Mouse (Mus musculus) Muller cell, postnatal 12 days (primary cell): ENCODE measurements at regions not wholly inside any gene's neighbourhood (a gene's known extent, or its start where the extent isn't known, plus 50 kb on each side); places are given as distances from the start of the nearest gene placed in this dataset.
A peak's percentile ranks its signal among the peaks of the same experiment; 100 is the strongest.
"Not testable (repeated sequence)": the region's sequence is repeated elsewhere in the genome, so short reads cannot be mapped to it uniquely, and the experiment has no call there.

ENCODE experiments used
- DNase-seq: peaks from one replicate; pipeline ENCODE4 v3.0.0-alpha.2; 2015; ENCODE audit errors: inconsistent ontology term

DNA sequence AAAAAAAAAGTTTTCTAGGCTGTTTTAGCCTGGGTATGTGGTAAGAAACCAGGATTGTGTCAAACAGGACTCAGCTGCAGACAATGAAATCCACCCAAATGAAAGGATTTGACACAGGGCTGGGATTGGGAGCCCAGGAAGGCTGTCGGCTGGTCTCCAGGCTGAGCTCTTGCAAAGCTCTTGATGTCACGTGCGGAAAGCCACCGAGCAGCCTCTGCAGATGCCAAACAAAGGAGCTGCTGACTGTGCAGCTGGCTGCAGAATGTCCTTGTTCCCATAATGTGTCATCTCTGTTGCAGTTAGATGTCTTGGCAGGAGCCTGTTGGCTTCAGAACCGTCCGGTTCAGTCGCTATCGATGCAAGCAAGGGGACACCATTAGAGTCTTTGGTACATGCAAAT lies 56.1 kb downstream of the Bbs10 start:
- peak; percentile 78 for DNase-seq

DNA sequence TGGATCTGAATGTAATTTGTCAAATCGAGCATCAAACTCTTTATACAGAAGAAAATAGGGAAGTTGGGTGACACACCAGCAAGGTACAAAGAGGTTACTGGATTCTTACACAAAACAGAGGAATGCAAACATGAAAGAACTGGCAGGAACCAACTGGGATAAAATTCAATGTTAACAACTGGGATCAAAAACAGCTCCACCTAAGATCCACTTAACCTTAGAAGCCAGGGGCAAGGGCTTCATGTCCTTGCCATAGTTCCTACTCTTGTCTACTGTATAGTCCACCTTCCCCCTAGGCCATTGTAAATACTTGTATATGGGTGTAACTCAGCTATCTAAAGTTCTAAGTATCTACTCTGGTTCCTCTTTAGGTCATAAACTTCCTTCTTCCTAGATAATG lies 59.9 kb downstream of the Bbs10 start:
- DNase-seq = not testable (repeated sequence)

DNA sequence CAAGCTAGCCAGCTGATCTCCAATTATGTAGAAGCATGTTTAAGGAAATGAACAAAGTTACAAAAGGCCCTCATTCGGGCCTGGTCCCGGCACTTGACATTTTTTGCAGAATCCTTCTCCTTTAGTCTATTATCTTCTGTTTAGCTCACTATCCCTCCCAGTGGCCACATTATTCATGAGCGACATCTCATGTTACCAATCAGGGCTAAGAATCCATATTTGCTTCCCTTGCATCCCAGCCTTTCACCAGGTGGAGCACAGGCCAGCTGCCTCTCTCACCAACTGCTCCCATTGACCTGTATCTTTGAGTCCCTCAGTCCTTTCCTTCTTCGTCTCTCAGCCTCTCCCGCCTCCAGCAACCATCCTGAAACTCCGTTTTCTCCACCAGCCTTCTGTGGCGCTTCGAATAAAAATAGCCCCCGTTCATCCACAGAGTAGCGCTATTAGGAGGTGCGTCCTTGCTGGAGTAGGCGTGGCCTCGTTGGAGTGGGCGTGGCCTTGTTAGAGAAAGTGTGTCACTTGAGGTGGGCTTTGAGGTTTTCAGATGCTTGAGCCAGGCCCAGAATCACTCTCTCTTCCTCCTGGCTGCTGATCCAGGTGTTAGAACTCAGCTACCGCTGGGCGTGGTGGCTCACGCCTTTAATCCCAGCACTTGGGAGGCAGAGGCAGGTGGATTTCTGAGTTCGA lies 63.4 kb downstream of the Bbs10 start:
- no peak for DNase-seq

DNA sequence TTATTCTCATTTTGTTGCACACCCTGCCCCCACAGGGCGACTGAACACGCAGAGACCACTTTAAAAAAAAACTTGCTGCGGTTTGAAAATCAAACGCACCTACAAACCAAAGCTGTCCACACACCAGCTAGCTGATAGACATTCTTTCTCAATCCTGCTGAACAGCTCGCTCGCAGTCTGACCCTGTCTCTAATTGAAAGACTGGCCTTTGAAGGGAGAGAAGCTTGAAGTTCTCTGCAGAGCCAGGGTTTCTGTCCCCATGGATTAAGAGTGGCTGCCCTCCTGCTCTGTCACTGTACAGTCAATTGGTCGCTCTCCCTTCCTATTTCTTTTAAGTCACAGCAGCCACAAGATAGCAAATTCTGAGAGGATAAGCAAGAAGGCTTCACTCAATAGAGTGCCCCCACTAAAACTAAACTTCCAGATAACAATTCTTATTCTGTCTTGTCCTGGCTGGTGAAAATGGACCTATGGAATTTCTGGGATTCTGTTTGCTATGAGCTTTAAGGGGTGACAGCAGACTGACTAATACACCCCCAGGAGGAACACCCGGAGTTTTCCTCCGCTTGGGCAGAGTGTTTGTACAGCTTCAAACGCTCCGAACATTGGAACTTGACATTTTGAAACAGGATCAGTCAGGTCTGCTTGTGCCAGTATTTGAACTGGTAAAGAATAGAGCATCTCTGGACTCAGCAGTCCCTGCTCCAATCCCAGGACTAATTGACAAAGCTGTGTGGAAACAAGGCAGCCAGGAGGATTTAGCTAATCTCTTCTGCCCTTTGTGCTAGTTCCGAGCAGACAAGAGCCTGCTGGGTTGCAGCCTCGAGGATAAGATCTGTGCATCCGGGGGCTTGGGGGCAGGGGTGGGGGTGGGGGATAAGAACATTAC lies 65.5 kb downstream of the Bbs10 start:
- DNase-seq = peak; percentile 43

DNA sequence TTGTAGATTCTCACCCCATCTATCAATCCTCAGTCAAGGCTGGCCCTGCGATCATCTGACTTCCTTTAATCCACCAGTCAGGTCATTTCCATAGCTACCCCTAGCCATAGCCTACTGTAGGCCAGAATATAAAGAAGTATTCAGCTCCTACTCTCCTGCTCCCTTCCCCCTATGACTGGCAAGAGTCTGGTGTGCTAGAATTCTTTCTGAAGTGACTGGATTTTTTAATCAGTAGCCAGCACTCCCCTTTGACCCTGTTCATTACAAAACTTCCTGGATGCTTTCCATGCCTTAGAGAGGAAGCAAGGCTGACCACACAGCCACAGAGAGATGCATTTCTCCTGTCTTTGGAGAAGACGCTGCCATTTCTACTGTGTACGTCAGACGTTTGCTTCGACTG lies 66.5 kb downstream of the Bbs10 start:
- peak; percentile 72 for DNase-seq

DNA sequence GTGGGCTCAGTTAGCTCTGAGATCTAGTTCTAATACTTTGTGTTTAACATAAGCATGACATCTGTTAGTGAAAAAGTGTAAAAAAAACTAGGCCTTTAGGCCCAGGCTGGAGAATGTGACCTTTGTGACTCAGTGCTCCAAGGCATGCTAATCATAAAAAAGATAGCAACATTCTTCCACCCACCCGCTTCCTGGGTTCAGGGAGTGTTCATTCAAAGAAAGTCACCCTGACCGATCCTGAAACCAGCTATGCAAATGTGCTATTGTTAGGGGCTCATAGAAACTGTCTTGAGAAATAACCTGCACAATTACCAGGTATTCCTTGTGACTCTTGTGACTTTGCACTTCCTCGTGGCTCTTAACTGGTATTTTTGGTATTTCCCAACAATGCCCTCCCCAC lies 70.6 kb downstream of the Bbs10 start:
- not testable (repeated sequence) for DNase-seq

DNA sequence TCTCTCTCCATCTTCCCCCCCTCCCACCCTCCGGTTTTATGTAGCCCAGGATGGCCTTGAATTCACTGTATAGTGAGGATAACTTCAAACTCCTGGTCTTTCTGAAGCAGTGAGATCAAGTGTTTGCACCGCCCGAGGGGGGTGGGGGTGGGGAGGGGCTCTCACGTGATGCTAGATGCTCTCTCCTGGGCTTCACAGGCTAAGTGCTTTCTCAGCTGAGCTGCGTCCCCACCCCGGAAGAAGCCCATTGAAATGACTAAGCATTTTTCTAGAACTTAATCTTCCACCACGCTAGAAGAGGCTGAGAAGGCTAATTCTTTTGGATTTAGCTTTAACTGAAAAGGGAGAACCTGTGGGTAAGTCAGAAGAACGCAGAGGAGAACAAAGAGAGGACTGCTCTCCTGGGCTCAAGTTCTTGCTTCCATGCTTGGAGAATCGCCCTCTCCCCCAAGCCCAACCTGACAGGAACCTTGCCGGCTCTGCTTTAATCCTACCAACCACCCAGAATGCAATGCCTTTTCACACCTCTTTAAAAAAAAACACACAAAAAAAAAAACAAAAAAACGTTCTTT lies 79.7 kb downstream of the Bbs10 start:
- no peak for DNase-seq

DNA sequence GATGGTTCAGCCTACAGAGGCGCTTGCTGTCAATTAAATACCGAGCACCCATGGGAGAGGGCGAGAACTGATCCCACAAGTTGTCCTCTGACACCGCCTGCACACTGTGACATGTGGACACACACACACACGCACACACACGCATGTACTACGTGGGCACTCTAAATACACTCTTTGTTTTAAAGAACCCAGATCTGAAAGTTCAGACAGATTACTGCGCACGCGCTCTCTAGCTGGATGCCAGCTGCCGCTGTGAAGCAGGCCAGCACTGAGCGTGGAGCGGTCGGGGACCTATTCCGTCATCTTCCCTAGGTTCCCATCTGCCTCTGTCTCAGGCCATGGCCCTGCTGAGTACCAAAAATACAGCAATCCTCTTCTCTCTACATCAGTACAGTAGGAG lies 83.2 kb downstream of the Bbs10 start:
- DNase-seq = peak; percentile 33

DNA sequence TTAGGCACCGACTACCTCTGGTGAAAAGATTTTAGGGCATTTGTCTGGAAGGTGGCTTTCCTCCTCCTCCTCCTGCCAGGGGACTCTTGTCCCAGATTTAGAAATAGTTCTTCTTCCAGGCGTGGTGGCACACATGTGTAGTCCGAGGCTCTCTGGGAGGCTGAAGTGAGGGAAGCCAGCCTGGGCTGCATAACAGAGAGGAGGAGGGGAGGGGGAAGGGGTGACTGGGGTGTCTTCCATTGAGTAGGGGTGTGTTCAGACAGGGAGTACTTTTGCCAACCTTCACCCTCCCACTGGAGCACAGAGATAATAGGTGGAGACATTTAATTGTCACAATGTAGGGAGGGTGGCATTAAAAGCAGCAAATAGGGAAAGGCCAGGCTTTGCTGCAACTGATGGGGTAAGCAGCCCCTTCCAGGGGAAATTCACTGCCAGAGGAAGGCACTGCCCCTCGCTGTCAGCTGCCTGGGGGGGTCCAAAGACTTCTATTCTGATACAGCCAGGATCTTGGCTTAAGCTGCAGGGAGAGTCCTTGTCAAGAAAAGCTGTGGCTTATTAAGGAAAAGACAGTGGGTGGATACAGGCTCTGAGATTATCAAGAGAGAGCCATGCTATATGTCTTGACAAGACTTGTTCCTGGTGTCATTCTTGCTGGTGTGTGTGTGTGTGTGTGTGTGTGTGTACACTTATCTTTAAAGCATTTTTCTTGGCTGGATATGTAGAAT lies 83.9 kb downstream of the Bbs10 start:
- no peak for DNase-seq

DNA sequence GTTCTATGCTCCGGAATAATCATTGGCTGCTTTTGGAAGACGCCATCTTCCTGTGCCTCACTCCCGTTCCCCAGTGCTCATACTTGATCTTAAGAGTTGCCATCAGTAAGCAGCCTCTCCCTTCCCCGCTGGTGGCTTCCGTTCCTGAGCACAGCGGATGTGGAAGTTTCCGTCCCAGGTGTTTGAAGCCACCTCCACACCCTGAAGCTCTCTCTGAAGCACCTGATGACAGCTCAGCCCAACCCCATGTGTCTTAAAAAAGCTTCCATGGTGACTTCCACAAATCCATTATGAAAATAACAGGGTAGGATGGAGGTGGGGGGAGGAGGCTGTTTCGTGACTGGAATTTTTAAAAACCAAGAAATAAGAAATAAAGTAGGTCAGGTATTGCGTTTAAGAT lies 87.1 kb downstream of the Bbs10 start:
- no peak for DNase-seq

DNA sequence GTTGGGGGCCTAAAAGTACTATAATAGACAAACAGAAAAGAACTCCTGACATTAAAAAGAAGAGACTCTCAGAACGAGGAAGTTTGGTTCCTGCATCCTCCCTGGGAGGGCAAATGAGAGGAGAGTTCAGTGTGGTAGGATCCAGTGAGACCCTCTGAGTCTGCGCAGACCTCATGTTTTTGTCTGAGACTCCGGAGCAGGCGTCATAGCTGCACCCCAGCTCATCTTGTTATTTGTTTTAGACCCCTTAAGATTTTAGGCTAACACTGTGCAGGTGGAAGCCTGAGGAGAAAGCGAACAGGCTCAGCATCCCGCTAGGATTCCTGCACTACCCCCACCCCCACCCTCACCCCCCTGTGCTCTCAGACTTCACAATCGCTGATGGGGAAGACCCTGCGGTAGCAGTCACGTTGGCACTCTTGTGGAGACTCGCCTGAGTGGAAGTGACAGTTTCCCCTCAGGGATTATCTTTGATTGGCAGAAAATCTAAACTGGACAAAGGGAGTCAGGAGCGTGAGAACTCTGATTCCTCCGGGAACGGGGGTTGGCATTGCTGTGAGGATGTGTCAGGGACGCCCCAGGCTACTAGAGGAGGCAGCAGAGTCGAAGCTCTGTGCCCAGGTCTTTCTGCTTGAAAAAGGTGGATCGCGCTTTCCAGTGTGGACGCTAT lies 85.0 kb upstream of the Nap1l1 start:
- DNase-seq = peak; percentile 84

DNA sequence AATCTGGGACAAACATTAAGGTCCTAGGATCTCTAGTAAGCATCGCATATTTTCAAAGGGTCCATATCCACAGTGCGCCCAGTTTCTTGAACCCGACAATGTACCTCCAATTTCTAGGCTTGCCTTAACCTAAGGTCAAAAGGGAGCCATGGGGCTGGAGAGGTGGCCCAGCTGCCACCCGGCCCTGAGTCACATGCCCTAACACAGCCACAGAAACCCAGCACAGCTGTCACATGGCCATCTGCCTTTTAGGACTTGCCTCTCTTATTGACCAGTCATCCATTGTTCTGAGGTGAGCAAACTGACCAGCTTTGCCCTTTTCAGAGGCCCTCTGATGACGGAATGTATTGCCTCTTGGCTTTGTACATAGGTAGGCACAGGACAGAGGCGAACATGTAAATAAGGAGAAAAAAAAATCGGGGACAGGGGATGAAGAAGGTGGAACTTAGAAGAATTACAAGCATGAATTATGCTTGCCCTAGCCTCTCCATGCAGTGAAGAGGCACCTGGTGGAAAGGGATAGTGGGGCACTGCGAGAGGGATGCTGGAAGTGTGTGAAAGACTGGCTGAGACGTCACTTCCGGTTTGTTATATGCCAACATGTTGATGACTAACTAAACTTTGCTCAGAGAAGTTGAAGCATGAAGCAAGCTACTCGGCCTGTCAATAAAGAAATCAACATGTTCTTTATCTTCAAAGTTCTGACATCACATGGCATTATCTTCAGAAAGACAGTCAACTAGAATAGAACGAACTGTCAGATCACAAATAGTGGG lies 84.3 kb upstream of the Nap1l1 start:
- peak; percentile 45 for DNase-seq

DNA sequence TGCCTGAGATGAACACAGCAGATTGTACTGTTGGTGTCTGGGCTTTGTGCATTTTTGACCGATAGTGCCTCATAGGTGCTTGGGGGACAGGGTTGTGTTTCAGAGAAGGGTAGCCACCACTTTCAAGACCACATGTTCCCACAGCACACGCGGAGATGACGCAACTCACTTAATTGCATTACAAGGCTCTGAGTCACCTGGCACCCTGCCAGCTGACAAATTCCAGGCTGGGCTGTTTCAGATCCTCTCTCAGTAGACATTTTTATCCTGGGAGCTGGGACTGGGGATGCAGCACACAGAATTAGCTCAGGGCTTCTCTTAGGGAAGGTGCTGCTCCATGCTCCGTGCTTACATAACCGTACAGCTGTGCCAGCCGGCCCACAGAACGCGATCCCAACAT lies 83.1 kb upstream of the Nap1l1 start:
- DNase-seq = peak; percentile 96

DNA sequence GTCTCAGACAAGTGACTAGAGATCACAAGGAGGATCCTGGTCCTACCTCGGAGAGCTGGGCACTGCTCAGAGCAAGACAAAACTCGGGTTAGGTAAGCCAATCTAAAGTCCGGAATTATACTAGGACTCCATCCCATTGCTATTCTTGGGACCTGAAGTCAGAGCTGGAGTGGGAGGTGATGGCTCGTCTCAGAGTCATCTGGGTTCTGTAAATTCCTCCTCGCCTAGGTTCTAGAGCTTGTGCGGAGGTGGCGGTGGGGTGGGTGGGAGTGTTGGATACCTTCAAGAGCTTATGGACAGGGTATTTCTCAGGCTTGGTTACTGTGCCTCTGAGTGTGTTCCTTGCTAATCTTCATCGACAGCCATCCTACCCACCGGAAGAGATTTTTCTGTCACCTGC lies 78.6 kb upstream of the Nap1l1 start:
- no peak for DNase-seq

DNA sequence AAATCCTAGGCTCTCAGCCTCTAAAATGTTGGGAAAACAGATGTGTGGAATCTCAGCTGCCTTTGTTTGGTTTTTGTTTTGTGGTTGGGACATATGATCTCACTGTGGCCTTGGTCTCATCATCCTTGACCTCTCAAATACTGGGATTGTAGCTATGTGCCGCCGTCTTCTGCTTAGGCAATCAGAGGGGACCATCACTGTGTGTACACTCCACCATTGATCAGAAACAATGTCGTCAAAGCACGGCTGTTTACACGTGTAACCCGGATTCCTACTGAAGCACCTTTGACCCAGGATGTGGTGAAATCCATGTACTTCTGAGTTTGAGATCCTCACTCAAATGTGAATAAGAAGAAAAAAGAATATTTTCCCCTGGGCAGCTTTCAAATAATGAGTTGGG lies 68.0 kb upstream of the Nap1l1 start:
- no peak for DNase-seq

DNA sequence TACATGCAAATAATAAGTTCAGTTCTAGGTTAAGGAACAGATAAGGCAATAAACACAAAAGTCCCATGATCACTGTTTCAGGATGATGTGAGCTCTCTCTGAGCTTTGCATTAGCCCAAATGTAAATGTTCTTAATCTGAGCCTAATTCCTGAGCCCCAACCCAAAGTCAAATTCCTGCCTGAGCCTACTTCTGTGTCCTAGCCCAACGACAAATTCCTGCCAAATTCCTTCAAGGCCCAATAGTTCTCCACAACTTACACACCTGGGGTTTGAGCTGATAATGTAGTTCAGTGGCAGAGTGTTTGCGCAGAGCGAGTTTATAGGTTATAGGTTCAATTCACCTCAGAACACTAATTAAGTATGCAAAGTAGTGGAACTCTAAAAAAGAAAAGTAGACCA lies 64.1 kb upstream of the Nap1l1 start:
- no peak for DNase-seq

DNA sequence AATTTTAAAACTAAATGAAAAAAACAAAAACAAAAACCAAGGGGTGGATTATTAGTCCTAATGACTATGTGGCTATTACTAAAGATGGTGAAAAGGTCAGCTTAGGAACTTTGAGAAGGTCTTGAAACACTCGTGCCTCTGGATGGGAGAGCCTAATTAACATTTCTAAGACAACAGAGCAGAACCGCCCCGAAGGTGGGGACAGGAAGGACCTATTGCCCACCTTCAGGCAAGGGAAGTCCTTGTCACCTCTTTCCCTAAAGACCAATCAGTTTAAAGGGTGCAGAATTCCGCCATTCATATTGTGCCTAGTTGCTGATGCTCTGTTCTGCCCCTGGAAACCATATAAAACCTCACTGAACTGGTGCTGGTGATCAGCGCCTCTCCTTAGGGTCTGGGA lies 63.5 kb upstream of the Nap1l1 start:
- no peak for DNase-seq

DNA sequence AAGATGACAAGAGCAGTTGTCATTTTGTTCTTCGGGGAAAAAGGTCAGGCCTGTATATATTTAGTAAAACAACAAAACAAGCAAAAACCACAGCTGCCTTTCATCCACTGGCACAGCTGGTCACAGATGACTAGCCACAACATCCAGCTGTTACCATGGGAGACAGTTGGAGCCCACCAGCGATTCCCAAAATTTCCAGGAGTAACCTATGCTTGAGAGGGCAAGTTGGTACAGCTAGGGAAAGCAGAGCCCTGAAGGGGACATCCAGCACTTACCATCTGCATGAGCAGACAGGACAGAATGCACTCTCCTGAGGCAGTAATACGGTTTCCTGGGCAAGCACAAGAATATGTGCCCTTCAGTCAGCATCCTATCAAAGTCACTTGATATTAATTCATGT lies 62.9 kb upstream of the Nap1l1 start:
- DNase-seq = no peak

DNA sequence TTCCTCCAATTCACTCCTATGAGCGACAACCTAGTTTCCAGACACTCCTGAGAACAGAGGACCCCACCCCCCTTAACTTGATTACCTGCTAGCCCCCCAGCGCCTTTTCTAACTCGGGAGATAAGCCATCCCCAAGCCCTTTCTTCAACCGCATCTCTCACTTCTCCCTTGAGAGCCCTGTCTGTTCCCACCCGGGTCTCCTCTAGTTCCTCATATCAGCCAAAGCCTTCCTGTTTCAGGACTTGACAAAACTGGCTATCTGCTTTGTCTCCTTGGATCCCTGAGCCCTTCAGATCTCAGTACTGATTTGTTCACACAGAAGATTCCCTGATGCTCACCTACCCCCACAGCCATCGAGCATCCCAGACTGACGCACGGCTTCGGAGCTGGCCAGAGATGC lies 61.5 kb upstream of the Nap1l1 start:
- no peak for DNase-seq

DNA sequence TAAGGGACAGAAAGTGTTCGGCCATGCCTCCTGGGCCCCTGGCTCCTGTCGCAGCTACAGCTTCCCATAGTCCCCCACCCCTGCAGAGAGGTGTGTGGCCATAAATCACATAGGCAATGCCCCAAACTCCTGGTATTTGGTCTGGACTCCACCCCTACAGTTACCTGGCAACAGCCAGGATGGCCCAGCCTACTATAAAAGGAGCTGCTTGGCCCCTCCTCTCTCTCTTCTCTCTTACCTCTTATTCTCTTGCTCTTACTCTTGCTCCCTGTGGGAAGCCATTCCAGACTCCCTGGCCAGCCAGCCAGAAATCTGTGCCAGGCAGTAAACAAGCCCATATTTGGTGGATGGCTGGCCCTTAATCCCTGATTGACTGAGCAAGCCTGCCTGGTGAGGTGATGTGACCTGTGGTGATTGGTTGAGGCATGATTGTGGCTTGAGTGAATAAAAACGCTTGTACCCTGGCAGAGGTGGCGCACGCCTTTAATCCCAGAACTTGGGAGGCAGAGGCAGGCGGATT lies 56.4 kb upstream of the Nap1l1 start:
- peak; percentile 32 for DNase-seq
